Mouse (Mus musculus) embryonic facial prominence, embryonic 12.5 days (tissue): Measurements from ENCODE around the gene Glo1. TPM values are rescaled to one million over a fixed set of nuclear protein-coding genes. Genes with fewer than 3 reads are reported as not detected.

Experiments used
- ATAC-seq: fragments of 200-750 bp; cut with Nextera tagmentation; 2 replicates; pipeline ENCODE4 v1.8.0; 2017; ENCODE audit not compliant: insufficient number of reproducible peaks, insufficient read depth, low FRiP score, low TSS enrichment
- H3K27ac ChIP-seq: fragments of 300-500 bp; sonication (generic); 2 replicates; pipeline ENCODE4 v1.5.1; 2016; ENCODE audit warnings: mild to moderate bottlenecking
- H3K27me3 ChIP-seq: fragments of 300-500 bp; sonication (generic); 2 replicates; pipeline ENCODE4 v1.6.1; 2016; ENCODE audit warnings: mild to moderate bottlenecking, moderate library complexity
- H3K36me3 ChIP-seq: fragments of 300-500 bp; sonication (generic); 2 replicates; pipeline ENCODE4 v1.6.1; 2016; ENCODE audit warnings: mild to moderate bottlenecking
- H3K4me1 ChIP-seq: fragments of 300-500 bp; sonication (generic); 2 replicates; pipeline ENCODE4 v1.6.1; 2016
- H3K4me2 ChIP-seq: fragments of 300-500 bp; sonication (generic); replicated peaks from 2 replicates; pipeline ENCODE4 v1.6.1; 2016; ENCODE audit warnings: mild to moderate bottlenecking, moderate library complexity
- H3K4me3 ChIP-seq: fragments of 300-500 bp; sonication (generic); 2 replicates; pipeline ENCODE4 v1.5.1; 2016; ENCODE audit warnings: mild to moderate bottlenecking
- H3K9ac ChIP-seq: fragments of 300-500 bp; sonication (generic); 2 replicates; pipeline ENCODE4 v1.6.1; 2016; ENCODE audit warnings: mild to moderate bottlenecking, moderate library complexity
- H3K9me3 ChIP-seq: fragments of 300-500 bp; sonication (generic); 2 replicates; pipeline ENCODE4 v1.6.1; 2016; ENCODE audit warnings: mild to moderate bottlenecking, moderate library complexity
- WGBS: fragments of 180-500 bp; shearing (Covaris S2); methylation state at CpG from one replicate; pipeline ENCODE4 v1.1.7; 2016; 5-methylcytosine and 5-hydroxymethylcytosine counted together
- polyA plus RNA-seq: library from polyadenylated mRNA; unstranded; fragments of >200 nt; fragmentation: Nextera tagmentation; extraction: Ambion mirVana; gene quantifications from 2 replicates; pipeline ENCODE4 v1.2.1, GENCODE M21; 2016

Gene Glo1
- polyA plus RNA-seq, 1 experiment from 2014 or later, result 218 TPM

DNA sequence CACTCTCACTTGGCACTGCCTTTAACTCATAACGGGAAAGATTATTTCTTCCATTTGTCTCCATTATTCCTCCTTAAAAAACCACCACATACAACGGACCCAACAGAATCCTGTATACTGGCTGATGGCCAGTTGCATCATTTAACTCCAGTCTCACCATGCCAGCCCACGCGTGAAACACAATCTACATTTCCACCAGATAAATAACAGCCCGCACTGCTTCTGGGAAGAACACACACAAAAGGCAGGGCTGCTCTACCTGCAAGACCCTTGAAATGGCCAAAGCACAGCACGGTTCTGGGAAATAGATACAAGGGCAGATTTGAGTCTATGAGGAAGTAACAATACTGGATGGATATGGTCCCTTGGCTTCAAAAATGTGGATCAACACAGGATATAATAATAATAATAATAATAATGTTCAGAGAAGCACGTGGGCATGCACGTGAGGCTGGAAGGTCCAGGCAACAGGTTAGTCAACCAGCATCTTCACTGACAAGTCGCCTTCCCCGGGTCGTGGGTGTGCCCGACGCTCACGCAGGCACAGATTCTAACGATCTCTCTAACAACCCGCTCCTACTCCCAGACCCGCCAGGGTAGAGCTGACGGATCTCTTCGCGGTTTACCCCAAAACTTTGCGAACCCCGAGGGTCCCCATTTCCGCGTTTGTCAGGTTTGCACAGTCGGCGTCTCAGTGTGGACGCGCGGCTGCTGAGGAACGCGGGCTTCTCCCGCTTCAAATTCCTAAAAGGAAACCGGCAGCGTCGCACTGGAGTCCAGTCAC is 51.4 kb downstream of the Glo1 start:
- Histone ChIP-seq H3K4me2 (peak overlapping the region; percentile 70), H3K9me3 (no peaks in the 10 kb centered on the region), H3K9ac (peak overlapping the region; percentile 72), H3K36me3 (no peaks in the 10 kb centered on the region), H3K27me3 (no peaks in the 10 kb centered on the region), H3K4me3 (peak overlapping the region; percentile 83), H3K27ac (peak overlapping the region; percentile 85; the same call in 1 of the 2 replicates), H3K4me1 (peaks cover 13% of the 10 kb centered on the region; the same call in 1 of the 2 replicates)
- 8% methylated on average over 35 of the region's 35 CpGs for WGBS
- no peak for ATAC-seq

- 80% methylated on average over 8 of the region's 8 CpGs for WGBS
Observed at GRCm38 (mm10) chr17:30574783-30575075, 51.9 kb downstream of the Glo1 start.

DNA sequence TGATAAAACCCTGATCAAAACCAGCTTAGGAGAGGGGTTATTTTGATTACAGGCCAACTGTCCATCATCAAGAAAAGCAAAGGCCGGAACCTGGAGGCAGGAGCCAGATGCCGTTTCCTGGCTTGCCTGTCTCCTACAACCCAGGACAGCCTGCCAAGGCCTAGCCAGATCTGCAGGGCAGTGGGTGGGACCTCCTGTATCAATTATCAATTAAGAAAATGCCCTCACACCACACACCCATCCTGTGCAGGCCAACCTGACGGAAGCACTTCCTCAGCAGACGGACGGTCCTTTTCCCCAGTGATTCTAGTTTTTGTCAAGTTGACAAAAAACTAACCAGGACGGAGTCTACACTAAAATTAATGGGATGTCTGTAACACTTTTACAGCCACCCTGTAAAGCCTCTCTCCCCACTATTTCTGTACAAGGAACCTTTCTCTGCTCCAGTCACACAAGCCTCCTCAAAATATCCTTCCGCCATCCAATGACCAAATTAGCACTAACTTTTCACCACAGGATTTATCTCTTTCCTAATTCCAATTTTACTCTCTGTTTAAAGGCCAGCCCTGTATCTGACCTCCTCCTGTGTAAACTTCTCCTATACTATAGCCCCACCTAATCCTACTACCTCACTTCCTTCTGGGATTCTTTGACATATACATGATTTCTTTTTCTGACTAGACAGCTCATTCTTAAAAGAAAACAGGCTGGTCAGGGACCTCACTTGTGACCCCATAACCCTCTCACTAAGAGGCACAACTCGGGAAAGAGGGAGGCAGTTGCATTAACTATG is 52.5 kb downstream of the Glo1 start:
- WGBS, result 71% methylated on average over 8 of the region's 8 CpGs
- ATAC-seq, result no peak
- Histone ChIP-seq H3K4me2 (peak overlapping the region; percentile 8; the same call in 1 of the 2 replicates), H3K4me3 (0 out of 2 replicates have a peak overlapping the region, but pooled peaks have one; percentile 83), H3K27me3 (no peaks in the 10 kb centered on the region), H3K27ac (no peak overlapping the region), H3K9me3 (no peaks in the 10 kb centered on the region), H3K36me3 (no peaks in the 10 kb centered on the region), H3K9ac (no peak overlapping the region), H3K4me1 (peaks cover 13% of the 10 kb centered on the region; the same call in 1 of the 2 replicates)

More at GRCm38 (mm10) chr17:30574783-30575075, 51.9 kb downstream of the Glo1 start:
- Histone ChIP-seq H3K9me3 (no peaks in the 10 kb centered on the region), H3K4me2 (peak overlapping the region; percentile 70; the same call in 1 of the 2 replicates), H3K4me1 (peaks cover 13% of the 10 kb centered on the region; the same call in 1 of the 2 replicates), H3K27ac (no peak overlapping the region), H3K4me3 (peak overlapping the region; percentile 83), H3K36me3 (no peaks in the 10 kb centered on the region), H3K9ac (no peak overlapping the region), H3K27me3 (no peaks in the 10 kb centered on the region)
- no peak for ATAC-seq

DNA sequence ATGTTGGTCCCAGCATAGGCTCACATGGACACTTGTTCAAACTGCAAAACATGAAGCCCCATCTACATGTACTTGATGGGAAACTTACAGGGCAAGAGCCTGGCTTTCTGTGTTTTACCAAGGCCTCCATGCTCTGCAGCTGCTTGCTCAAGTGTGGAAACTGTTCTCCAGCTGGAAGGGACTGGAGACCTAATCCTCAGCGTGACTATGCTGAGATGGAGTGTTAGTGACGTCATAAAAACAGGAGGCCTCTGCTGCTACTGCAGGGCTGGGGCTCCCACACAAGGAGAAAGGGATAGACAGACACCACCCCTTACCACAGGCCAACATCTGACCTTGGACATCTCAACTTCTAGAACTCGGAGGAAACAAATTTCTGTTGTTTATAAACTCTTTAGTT is 55.7 kb downstream of the Glo1 start:
- Histone ChIP-seq H3K9me3 (no peaks in the 10 kb centered on the region), H3K27me3 (no peaks in the 10 kb centered on the region), H3K4me2 (no peak overlapping the region), H3K9ac (no peak overlapping the region), H3K4me1 (peaks cover 9% of the 10 kb centered on the region; the same call in 1 of the 2 replicates), H3K27ac (no peak overlapping the region), H3K4me3 (no peak overlapping the region), H3K36me3 (no peaks in the 10 kb centered on the region)
- ATAC-seq, result no peak
- WGBS, result 76% methylated on average over 3 of the region's 3 CpGs

- Histone ChIP-seq H3K9me3 (no peaks in the 10 kb centered on the region), H3K4me3 (no peak overlapping the region), H3K27ac (no peak overlapping the region), H3K36me3 (no peaks in the 10 kb centered on the region), H3K4me2 (no peak overlapping the region), H3K9ac (no peak overlapping the region), H3K4me1 (peaks cover 7% of the 10 kb centered on the region; the same call in 1 of the 2 replicates), H3K27me3 (no peaks in the 10 kb centered on the region)
- ATAC-seq, result no peak
- WGBS, result 77% methylated on average over 8 of the region's 8 CpGs
Observed at GRCm38 (mm10) chr17:30570173-30570572, 56.5 kb downstream of the Glo1 start.

GRCm38 (mm10) chr17:30568473-30568872 is 58.2 kb downstream of the Glo1 start:
- Histone ChIP-seq H3K9ac (no peak overlapping the region), H3K4me2 (no peak overlapping the region), H3K4me3 (no peak overlapping the region), H3K36me3 (no peaks in the 10 kb centered on the region), H3K9me3 (no peaks in the 10 kb centered on the region), H3K27ac (no peak overlapping the region), H3K4me1 (no peaks in the 10 kb centered on the region), H3K27me3 (no peaks in the 10 kb centered on the region)
- ATAC-seq, result no peak

DNA sequence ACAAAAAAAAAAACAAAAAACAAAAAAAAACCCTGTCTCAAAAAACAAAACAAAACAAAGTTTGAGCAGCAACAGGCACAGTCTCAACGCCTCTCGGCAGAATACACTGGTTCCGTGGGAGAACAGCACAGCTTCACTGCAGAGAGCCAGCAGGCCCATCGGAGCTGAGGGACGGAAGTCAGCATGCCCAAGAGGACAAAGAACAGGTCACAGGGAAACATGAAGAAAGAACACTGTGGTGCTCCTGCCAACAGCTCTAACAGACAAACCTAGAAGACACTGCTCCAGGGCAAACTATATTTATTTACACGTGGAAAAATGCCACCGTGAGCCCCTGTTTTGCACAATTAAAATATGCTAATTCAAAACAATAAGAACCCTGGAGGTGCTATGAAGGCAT is 61.7 kb downstream of the Glo1 start:
- H3K4me3 ChIP-seq, result no peak overlapping the region
- no peak overlapping the region for H3K27ac ChIP-seq
- H3K4me1 ChIP-seq, result no peaks in the 10 kb centered on the region
- no peak overlapping the region for H3K9ac ChIP-seq
- ATAC-seq, result no peak
- no peaks in the 10 kb centered on the region for H3K27me3 ChIP-seq
- H3K9me3 ChIP-seq, result no peaks in the 10 kb centered on the region
- WGBS, result 82% methylated on average over 7 of the region's 7 CpGs
- no peak overlapping the region for H3K4me2 ChIP-seq
- H3K36me3 ChIP-seq, result no peaks in the 10 kb centered on the region

DNA sequence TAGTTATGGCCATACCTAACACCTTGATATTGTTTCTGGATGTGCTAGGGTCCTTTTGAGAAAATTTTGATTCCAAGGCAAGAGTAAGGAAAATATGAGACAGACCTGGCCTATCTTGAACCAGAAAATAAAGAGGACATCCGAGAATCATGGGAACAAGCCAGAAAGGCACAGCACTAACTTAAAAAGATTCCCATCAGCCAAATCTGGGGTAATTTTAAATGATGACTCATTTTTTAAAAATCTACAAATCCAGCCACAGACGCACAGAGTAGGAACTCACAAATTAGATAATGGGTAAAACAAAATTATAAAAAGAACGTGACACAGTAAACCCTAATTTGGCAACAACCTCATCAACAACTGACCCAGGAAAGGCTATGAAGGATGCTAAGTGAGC is 62.3 kb downstream of the Glo1 start:
- ATAC-seq, result no peak
- 71% methylated on average over 3 of the region's 3 CpGs for WGBS
- Histone ChIP-seq H3K4me1 (no peaks in the 10 kb centered on the region), H3K36me3 (no peaks in the 10 kb centered on the region), H3K9ac (no peak overlapping the region), H3K27ac (no peak overlapping the region), H3K4me2 (no peak overlapping the region), H3K4me3 (no peak overlapping the region), H3K9me3 (no peaks in the 10 kb centered on the region), H3K27me3 (no peaks in the 10 kb centered on the region)

DNA sequence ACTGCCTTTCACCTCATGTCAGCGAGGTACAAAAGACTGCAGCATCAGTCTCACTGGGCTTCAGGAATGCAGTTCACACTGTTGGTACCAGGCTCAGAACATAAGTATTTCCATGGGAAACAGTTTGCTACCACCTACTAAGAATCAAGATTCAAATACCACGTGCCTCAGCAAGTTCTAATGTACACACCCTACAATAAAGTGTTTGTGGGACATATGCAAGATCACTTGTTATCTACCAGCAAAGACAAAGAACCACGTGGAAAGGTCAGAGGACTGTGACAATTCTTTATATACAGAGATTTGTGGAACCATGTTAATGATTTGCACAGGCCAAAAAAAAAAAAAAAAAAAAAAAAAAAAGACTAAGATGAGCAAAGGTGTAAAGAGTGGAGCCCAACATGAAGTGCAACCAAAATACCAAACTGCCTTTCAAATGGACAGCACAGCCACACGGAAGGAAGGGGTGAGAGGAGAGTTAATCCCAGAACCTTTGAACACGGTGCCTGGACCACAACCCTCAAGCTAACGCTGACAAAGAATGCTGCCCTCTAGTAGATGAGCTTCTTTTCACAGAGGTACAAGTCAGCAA is 63.1 kb downstream of the Glo1 start:
- Histone ChIP-seq H3K36me3 (no peaks in the 10 kb centered on the region), H3K27me3 (no peaks in the 10 kb centered on the region), H3K27ac (no peak overlapping the region), H3K9ac (no peak overlapping the region), H3K9me3 (no peaks in the 10 kb centered on the region), H3K4me3 (no peak overlapping the region), H3K4me2 (no peak overlapping the region), H3K4me1 (no peaks in the 10 kb centered on the region)
- no peak for ATAC-seq
- WGBS, result 77% methylated on average over 6 of the region's 6 CpGs

GRCm38 (mm10) chr17:30562770-30563169 is 63.9 kb downstream of the Glo1 start:
- Histone ChIP-seq H3K9ac (no peak overlapping the region), H3K4me1 (no peaks in the 10 kb centered on the region), H3K27ac (no peak overlapping the region), H3K9me3 (no peaks in the 10 kb centered on the region), H3K27me3 (no peaks in the 10 kb centered on the region), H3K36me3 (no peaks in the 10 kb centered on the region), H3K4me3 (no peak overlapping the region), H3K4me2 (no peak overlapping the region)
- 91% methylated on average over 2 of the region's 2 CpGs for WGBS
- no peak for ATAC-seq

GRCm38 (mm10) chr17:30559536-30559935 is 67.1 kb downstream of the Glo1 start:
- H3K4me1 ChIP-seq, result peaks cover 5% of the 10 kb centered on the region; the same call in 1 of the 2 replicates
- 49% methylated on average over 3 of the region's 3 CpGs for WGBS
- no peak overlapping the region for H3K9ac ChIP-seq
- no peak overlapping the region for H3K27ac ChIP-seq
- H3K4me2 ChIP-seq, result no peak overlapping the region
- no peak overlapping the region for H3K4me3 ChIP-seq
- H3K27me3 ChIP-seq, result no peaks in the 10 kb centered on the region
- no peaks in the 10 kb centered on the region for H3K9me3 ChIP-seq
- H3K36me3 ChIP-seq, result no peaks in the 10 kb centered on the region
- no peak for ATAC-seq
